Mouse (Mus musculus): Measurements from ENCODE around the gene Dcaf8.

Dcaf8 gene

GRCm38 (mm10) chr1:172197146-172197545, 49.3 kb downstream of the Dcaf8 start:
- no peak for DNase-seq

- no peak for DNase-seq
These were observed 50.0 kb downstream of the Dcaf8 start for GRCm38 (mm10) chr1:172197851-172198250.

- no peak for DNase-seq
These were observed 50.4 kb downstream of the Dcaf8 start for GRCm38 (mm10) chr1:172198316-172198715.

GRCm38 (mm10) chr1:172198996-172199395, 51.1 kb downstream of the Dcaf8 start:
- no peak for DNase-seq

GRCm38 (mm10) chr1:172200161-172200560, 52.3 kb downstream of the Dcaf8 start:
- DNase-seq: no peak

GRCm38 (mm10) chr1:172200871-172201447, 53.1 kb downstream of the Dcaf8 start:
- DNase-seq: peak in 1 of 2 experiments; percentile 55

GRCm38 (mm10) chr1:172201967-172202880, 54.3 kb downstream of the Dcaf8 start:
- DNase-seq: peak in 1 of 2 experiments; percentile 51

GRCm38 (mm10) chr1:172202894-172203522, 55.1 kb downstream of the Dcaf8 start:
- DNase-seq: peak in 1 of 2 experiments; percentile 66

- peak in 1 of 2 experiments; percentile 54 for DNase-seq
These were observed 55.7 kb downstream of the Dcaf8 start for GRCm38 (mm10) chr1:172203566-172203965.

- DNase-seq: peak in 1 of 2 experiments; percentile 42
These were observed 56.3 kb downstream of the Dcaf8 start for GRCm38 (mm10) chr1:172204033-172204813.

GRCm38 (mm10) chr1:172204814-172205740, 57.2 kb downstream of the Dcaf8 start:
- no peak for DNase-seq

- no peak for DNase-seq
These were observed 57.8 kb downstream of the Dcaf8 start for GRCm38 (mm10) chr1:172205741-172206087.

- peak; percentile 87 to 92 for DNase-seq
These were observed 58.4 kb downstream of the Dcaf8 start, which contains the start of gene Pea15a for GRCm38 (mm10) chr1:172206141-172206917. TSS of gene Pea15a (minus strand) at chr1:172206804.

GRCm38 (mm10) chr1:172207111-172207584, 59.3 kb downstream of the Dcaf8 start:
- DNase-seq: peak in 1 of 2 experiments; percentile 63

- no peak for DNase-seq
These were observed 64.9 kb downstream of the Dcaf8 start for GRCm38 (mm10) chr1:172212776-172213175.

GRCm38 (mm10) chr1:172213771-172214170, 65.9 kb downstream of the Dcaf8 start:
- DNase-seq: no peak

- peak in 1 of 2 experiments; percentile 52 for DNase-seq
These were observed 66.9 kb downstream of the Dcaf8 start for GRCm38 (mm10) chr1:172214748-172215147.

GRCm38 (mm10) chr1:172217148-172217547, 69.3 kb downstream of the Dcaf8 start:
- peak; percentile 94 to 95 for DNase-seq

- DNase-seq: no peak
These were observed 70.5 kb downstream of the Dcaf8 start for GRCm38 (mm10) chr1:172218164-172218910.
